Mouse (Mus musculus) CH12.LX (cell line): ENCODE measurements around the gene Gbp9. TPM values are rescaled to one million over a fixed set of nuclear protein-coding genes. Genes with fewer than 3 reads are reported as not detected.

Experiments used
- polyA plus RNA-seq: library from polyadenylated mRNA; unstranded; fragments of >175 nt; gene quantifications from 2 replicates; pipeline ENCODE4 v1.2.1, GENCODE M21; 2012; ENCODE audit warnings: low read depth; ENCODE audit not compliant: insufficient read length
- total RNA-seq, 2 experiments: library from RNA; depleted of rRNA; stranded (reverse); fragments of 300-350 nt in 1 of 2; fragments of >200 nt in 1 of 2; gene quantifications; 2 replicates each; pipeline ENCODE4 v1.2.3; 2012 to 2014

Gbp9 gene
- total and polyA plus RNA-seq, 3 experiments, result 3.4 to 10.1 (median 4.8) TPM

Other genes with a start within 250 kb of the Gbp9 start
- not detected in 2 replicates for gene Abcg3, start 156.8 kb downstream of the Gbp9 start, total RNA-seq (2012; rRNA removed)
- not detected in 2 replicates for gene Abcg3, start 156.8 kb downstream of the Gbp9 start, total RNA-seq (2014; rRNA removed)
- gene Abcg3, start 156.8 kb downstream of the Gbp9 start, polyA plus RNA-seq, result 0.11 TPM in 1 of 2 replicates, not detected in the other
- gene Gbp8, start within 50 bp of the Gbp9 start, total RNA-seq (2012; rRNA removed), result 2.9 and 5.2 TPM in 2 replicates
- gene Gbp8, start within 50 bp of the Gbp9 start, total RNA-seq (2014; rRNA removed), result 5.1 and 6.1 TPM in 2 replicates
- 7.4 and 7.5 TPM in 2 replicates for gene Gbp8, start within 50 bp of the Gbp9 start, polyA plus RNA-seq
- gene Gbp4, start within 50 bp of the Gbp9 start, total RNA-seq (2012; rRNA removed), result 14.8 and 17.2 TPM in 2 replicates
- gene Gbp4, start within 50 bp of the Gbp9 start, total RNA-seq (2014; rRNA removed), result 19.3 and 21.1 TPM in 2 replicates
- gene Gbp4, start within 50 bp of the Gbp9 start, polyA plus RNA-seq, result 16.1 and 18.3 TPM in 2 replicates
- gene Gbp10, start 100.0 kb upstream of the Gbp9 start, total RNA-seq (2012; rRNA removed), result 0.13 and 0.38 TPM in 2 replicates
- gene Gbp10, start 100.0 kb upstream of the Gbp9 start, total RNA-seq (2014; rRNA removed), result 0.47 and 0.70 TPM in 2 replicates
- 0.38 TPM in 1 of 2 replicates, not detected in the other for gene Gbp10, start 100.0 kb upstream of the Gbp9 start, polyA plus RNA-seq
- 0.08 and 0.21 TPM in 2 replicates for gene Gm43302, start 154.2 kb upstream of the Gbp9 start, total RNA-seq (2012; rRNA removed)
- 0.14 and 0.44 TPM in 2 replicates for gene Gm43302, start 154.2 kb upstream of the Gbp9 start, total RNA-seq (2014; rRNA removed)
- gene Gm43302, start 154.2 kb upstream of the Gbp9 start, polyA plus RNA-seq, result 0.93 TPM in 1 of 2 replicates, not detected in the other
- 1.3 and 2.0 TPM in 2 replicates for gene Gbp6, start 154.2 kb upstream of the Gbp9 start, total RNA-seq (2012; rRNA removed)
- 1.5 TPM in 2 replicates for gene Gbp6, start 154.2 kb upstream of the Gbp9 start, total RNA-seq (2014; rRNA removed)
- gene Gbp6, start 154.2 kb upstream of the Gbp9 start, polyA plus RNA-seq, result 0.84 and 2.1 TPM in 2 replicates